Mouse (Mus musculus): ENCODE measurements at regions not wholly inside any gene's neighbourhood (a gene's known extent, or its start where the extent isn't known, plus 50 kb on each side); places are given as distances from the start of the nearest gene placed in this dataset.

GRCm38 (mm10) chr14:58608216-58608615 is 534.5 kb downstream of the 1700129C05Rik start:
- intact Hi-C loops (cut with DNase I) = no loop called here

- intact Hi-C loops (cut with DNase I) = no loop called here
These were observed 535.0 kb downstream of the 1700129C05Rik start for GRCm38 (mm10) chr14:58607734-58608133.

- intact Hi-C loops (cut with DNase I) = no loop called here
These were observed 535.2 kb downstream of the Fgf9 start for GRCm38 (mm10) chr14:58605529-58605928.

GRCm38 (mm10) chr14:58598867-58599266 is 528.5 kb downstream of the Fgf9 start:
- intact Hi-C loops (cut with DNase I) = no loop called here

GRCm38 (mm10) chr14:58597810-58598209 is 527.5 kb downstream of the Fgf9 start:
- intact Hi-C loops (cut with DNase I) = no loop called here

GRCm38 (mm10) chr14:58596936-58597335 is 526.6 kb downstream of the Fgf9 start:
- intact Hi-C loops (cut with DNase I) = no loop called here

- intact Hi-C loops (cut with DNase I) = no loop called here
These were observed 511.5 kb downstream of the Fgf9 start for GRCm38 (mm10) chr14:58581806-58582205.

GRCm38 (mm10) chr14:58570021-58570420 is 499.7 kb downstream of the Fgf9 start:
- intact Hi-C loops (cut with DNase I) = no loop called here

GRCm38 (mm10) chr14:58567472-58567871 is 497.1 kb downstream of the Fgf9 start:
- intact Hi-C loops (cut with DNase I) = no loop called here

- intact Hi-C loops (cut with DNase I) = no loop called here
These were observed 492.7 kb downstream of the Fgf9 start for GRCm38 (mm10) chr14:58563082-58563481.

- intact Hi-C loops (cut with DNase I) = no loop called here
These were observed 480.4 kb downstream of the Fgf9 start for GRCm38 (mm10) chr14:58550785-58551184.

- intact Hi-C loops (cut with DNase I) = no loop called here
These were observed 475.4 kb downstream of the Fgf9 start for GRCm38 (mm10) chr14:58545778-58546177.

GRCm38 (mm10) chr14:58543140-58543767 is 472.9 kb downstream of the Fgf9 start:
- intact Hi-C loops (cut with DNase I) = no loop called here

- intact Hi-C loops (cut with DNase I) = no loop called here
These were observed 467.8 kb downstream of the Fgf9 start for GRCm38 (mm10) chr14:58538135-58538534.

- intact Hi-C loops (cut with DNase I) = no loop called here
These were observed 450.7 kb downstream of the Fgf9 start for GRCm38 (mm10) chr14:58520976-58521549.

- intact Hi-C loops (cut with DNase I) = no loop called here
These were observed 450.0 kb downstream of the Fgf9 start for GRCm38 (mm10) chr14:58520384-58520783.

GRCm38 (mm10) chr14:58519086-58519485 is 448.7 kb downstream of the Fgf9 start:
- intact Hi-C loops (cut with DNase I) = no loop called here

GRCm38 (mm10) chr14:58516543-58516942 is 446.2 kb downstream of the Fgf9 start:
- intact Hi-C loops (cut with DNase I) = no loop called here

GRCm38 (mm10) chr14:58512177-58512576 is 441.8 kb downstream of the Fgf9 start:
- intact Hi-C loops (cut with DNase I) = no loop called here

- intact Hi-C loops (cut with DNase I) = no loop called here
These were observed 441.2 kb downstream of the Fgf9 start for GRCm38 (mm10) chr14:58511571-58511985.

- intact Hi-C loops (cut with DNase I) = no loop called here
These were observed 440.4 kb downstream of the Fgf9 start for GRCm38 (mm10) chr14:58510790-58511189.

- intact Hi-C loops (cut with DNase I) = no loop called here
These were observed 438.8 kb downstream of the Fgf9 start for GRCm38 (mm10) chr14:58509106-58509505.

- intact Hi-C loops (cut with DNase I) = no loop called here
These were observed 436.1 kb downstream of the Fgf9 start for GRCm38 (mm10) chr14:58506490-58506889.
